Mouse (Mus musculus) left cerebral cortex, adult 2 months (tissue): ENCODE results near the gene Olfml2b. TPM values are rescaled to one million over a fixed set of nuclear protein-coding genes. Genes with fewer than 3 reads are reported as not detected.

Source experiments
- DNase-seq, 2 experiments: peaks; one replicate each; pipeline ENCODE4 v3.0.0; 2021 to 2022; ENCODE audit warnings: low spot score in 2 of 2, mixed read lengths in 1 of 2; ENCODE audit errors: extremely low spot score in 1 of 2
- H3K27ac ChIP-seq: fragments of 200-600 bp; 2 replicates; pipeline ENCODE4 v1.8.1; 2022
- H3K4me3 ChIP-seq: fragments of 200-600 bp; 2 replicates; pipeline ENCODE4 v1.8.1; 2022
- CTCF ChIP-seq: fragments of 200-600 bp; IDR thresholded peaks from 2 replicates; pipeline ENCODE4 v1.8.1; 2022; ENCODE audit warnings: antibody characterized with exemption, mild to moderate bottlenecking, moderate library complexity
- intact Hi-C: fragments of 180-260 bp; cut with DNase I; formaldehyde crosslinking; loops from one replicate; pipeline ENCODE4 v1.15.1; 2025
- total RNA-seq, 2 experiments: library from RNA; stranded (reverse); gene quantifications; 2 replicates each; pipeline ENCODE4 v1.2.3; 2021

The Olfml2b gene
- total RNA-seq, 2 experiments from 2014 or later, result 2.9 to 3.2 TPM

DNA sequence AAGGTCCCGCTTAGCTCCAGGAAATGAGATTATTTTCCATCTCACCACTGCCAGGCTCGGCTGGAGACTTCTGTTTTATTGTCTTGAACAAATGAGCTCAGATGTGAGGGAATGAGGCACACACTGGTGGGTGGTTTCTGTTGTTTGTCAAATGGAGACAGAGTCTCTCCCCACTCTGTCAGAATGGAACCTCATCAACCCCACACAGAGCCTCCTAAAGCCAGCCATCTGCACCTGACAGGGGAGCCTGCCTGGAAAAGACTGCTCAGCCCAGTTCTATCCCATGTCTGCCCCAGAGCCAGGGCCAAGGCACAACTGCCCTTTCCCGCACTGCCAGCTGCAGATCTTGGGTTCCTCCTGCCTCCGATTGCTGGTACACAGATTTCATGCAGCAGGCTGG lies 34.5 kb downstream of the Olfml2b start:
- H3K4me3 ChIP-seq, result no peak overlapping the region
- no peak for TF ChIP-seq CTCF
- no peak for DNase-seq
- intact Hi-C loops, result no loop called here
- no peak overlapping the region for H3K27ac ChIP-seq

- DNase-seq, result no peak
- Histone ChIP-seq H3K27ac (no peak overlapping the region), H3K4me3 (no peak overlapping the region)
- intact Hi-C loops, result no loop called here
- TF ChIP-seq CTCF, result no peak
Measured at GRCm38 (mm10) chr1:170679624-170680023, 35.3 kb downstream of the Olfml2b start.

- no peak for TF ChIP-seq CTCF
- intact Hi-C loops, result no loop called here
- Histone ChIP-seq H3K4me3 (no peak overlapping the region), H3K27ac (no peak overlapping the region)
- no peak for DNase-seq
Measured at GRCm38 (mm10) chr1:170683863-170684262, 39.5 kb downstream of the Olfml2b start.

DNA sequence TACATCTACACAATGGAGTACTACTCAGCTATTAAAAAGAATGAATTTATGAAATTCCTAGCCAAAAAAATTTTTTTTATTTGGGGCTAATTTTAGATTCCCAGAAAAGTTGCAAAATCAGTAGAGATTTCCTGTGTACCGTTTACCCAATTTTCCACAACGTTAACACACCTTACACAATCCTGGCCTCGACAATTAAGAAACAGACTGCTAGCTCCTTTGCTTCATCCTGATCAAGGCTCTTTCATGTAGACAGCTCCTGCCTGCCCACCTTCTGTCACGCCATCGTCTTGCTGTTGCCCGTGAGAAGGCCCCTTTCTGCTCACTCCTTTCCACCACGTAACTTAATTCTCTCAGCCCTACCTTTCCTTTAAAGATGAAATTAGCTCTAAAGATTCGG lies 45.4 kb downstream of the Olfml2b start:
- no peak overlapping the region for H3K4me3 ChIP-seq
- intact Hi-C loops, result no loop called here
- H3K27ac ChIP-seq, result no peak overlapping the region
- no peak for TF ChIP-seq CTCF
- DNase-seq, result no peak

- intact Hi-C loops, result no loop called here
Measured at GRCm38 (mm10) chr1:170691301-170691700, 47.0 kb downstream of the Olfml2b start.

DNA sequence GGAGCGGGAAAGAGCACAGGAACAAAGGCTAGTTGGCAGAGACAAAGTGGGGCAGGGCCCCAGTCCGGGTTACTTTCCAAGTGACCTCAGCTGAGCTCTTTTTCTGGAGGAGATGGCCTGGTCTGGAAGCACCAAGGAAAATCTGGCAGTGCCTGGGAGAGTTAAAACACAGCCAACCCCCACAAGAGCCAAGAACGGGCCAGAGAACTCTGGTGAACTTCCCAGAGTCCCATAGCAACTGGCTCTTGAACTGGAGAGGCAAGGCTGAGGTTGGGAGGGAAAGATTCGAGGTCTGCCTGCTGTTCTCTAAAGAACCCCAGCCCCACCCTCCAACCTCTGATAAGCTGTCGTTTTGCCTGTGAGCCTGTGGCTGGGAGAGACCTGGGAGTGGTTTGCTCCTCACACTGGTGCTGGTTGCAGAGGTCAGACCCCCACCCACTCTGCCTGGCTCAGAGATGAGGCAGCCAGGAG lies 50.5 kb downstream of the Olfml2b start:
- intact Hi-C loops, result no loop called here
- no peak overlapping the region for H3K27ac ChIP-seq

More at GRCm38 (mm10) chr1:170691301-170691700, 47.0 kb downstream of the Olfml2b start:
- H3K4me3 ChIP-seq, result no peak overlapping the region
- DNase-seq, result no peak
- no peak for TF ChIP-seq CTCF
- no peak overlapping the region for H3K27ac ChIP-seq

DNA sequence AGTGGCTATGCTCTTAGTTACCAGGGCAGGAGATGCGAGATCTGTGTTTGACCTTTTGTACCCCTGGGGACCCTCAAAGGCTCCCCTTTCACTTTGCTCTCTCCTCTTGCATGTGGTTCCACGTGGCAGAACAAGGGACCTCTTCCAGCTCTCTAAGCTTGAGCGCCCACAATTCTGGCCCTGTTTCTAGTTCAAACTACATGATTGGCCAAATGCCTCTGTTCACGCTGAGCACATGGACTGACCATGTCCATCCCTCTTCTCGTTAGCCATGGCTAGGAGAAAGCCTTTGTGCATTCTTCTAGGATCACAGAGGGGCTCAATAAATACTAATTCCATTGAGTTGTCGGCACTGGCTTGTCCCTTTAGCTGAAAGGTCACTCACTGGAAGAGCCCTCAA lies 51.0 kb downstream of the Olfml2b start:
- Histone ChIP-seq H3K27ac (no peak overlapping the region), H3K4me3 (no peak overlapping the region)
- no peak for TF ChIP-seq CTCF
- DNase-seq, result no peak
- intact Hi-C loops, result no loop called here

More for the DNA sequence above, 50.5 kb downstream of the Olfml2b start:
- no peak for TF ChIP-seq CTCF
- H3K4me3 ChIP-seq, result no peak overlapping the region
- no peak for DNase-seq

- no peak overlapping the region for H3K4me3 ChIP-seq
- no peak for DNase-seq
- intact Hi-C loops, result no loop called here
- no peak overlapping the region for H3K27ac ChIP-seq
- no peak for TF ChIP-seq CTCF
Measured at GRCm38 (mm10) chr1:170696996-170697395, 52.7 kb downstream of the Olfml2b start.

DNA sequence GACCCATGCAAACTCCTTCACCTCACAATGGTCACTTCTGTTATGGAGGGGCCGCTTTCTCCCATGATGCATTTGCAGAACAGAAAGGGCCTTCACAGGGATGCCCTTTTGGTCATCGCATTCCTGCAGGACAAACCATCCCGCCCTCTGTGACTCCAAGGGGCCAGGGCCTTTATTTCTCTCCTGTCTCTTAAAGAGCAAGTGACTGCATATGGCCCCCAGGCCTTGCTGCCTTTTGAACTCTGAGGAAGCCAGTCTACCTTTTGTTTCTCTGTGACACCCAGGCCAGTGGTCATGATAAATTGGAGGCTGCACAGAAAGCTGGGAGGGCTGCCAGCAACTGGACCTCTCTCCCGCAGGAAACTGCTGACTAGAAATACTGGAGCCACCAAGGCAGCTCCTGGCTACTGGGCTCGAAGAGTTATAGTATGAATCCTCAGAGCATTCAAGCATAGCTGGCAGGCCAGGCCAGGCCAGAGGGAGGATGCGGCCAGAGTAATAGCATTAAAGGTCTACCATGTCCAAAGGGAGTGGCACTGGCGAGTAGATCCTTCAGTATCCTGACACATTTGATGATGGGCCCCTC lies 53.5 kb downstream of the Olfml2b start:
- DNase-seq, result no peak
- intact Hi-C loops, result no loop called here
- Histone ChIP-seq H3K4me3 (no peak overlapping the region), H3K27ac (no peak overlapping the region)
- no peak for TF ChIP-seq CTCF

DNA sequence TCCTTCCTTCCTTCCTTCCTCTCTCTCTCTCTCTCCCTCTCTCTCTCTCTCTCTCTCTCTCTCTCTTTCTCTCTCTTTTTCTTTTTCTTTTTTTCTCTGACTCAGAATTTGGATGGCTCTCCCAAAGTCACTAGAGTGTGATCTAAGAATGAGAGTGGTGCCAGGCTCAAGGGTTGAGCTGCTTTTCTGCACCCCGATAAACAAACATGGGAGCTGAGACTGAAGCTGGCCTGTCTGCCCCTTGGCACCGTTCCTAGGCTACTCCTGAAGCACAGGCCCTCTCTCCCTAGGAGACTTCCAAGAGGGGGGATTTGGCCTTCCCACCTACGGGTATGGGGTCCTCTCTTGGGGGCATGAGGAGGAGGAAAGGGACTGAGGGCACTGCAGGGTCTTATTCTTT lies 54.4 kb downstream of the Olfml2b start:
- Histone ChIP-seq H3K27ac (no peak overlapping the region), H3K4me3 (no peak overlapping the region)
- intact Hi-C loops, result no loop called here
- no peak for DNase-seq
- TF ChIP-seq CTCF, result no peak

DNA sequence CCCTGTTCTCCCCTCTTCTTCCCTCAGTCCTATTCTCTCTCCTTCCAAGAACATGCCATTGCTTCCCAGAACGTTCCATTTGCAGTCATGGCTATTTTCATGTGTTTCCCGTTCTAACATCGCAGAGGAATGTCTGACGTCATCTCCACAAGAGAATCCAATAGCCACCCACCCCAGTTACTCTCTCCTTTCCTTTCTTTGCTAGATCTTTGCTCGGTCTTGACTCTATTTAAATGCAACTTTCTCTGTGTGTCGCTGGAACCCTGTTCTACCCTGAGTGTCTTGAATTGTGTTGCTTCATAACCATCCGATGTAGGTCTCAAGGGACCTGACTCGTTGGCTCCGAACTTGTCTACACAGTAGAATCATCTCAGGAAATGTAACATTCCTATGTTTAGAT lies 55.2 kb downstream of the Olfml2b start:
- Histone ChIP-seq H3K4me3 (no peak overlapping the region), H3K27ac (no peak overlapping the region)
- intact Hi-C loops, result no loop called here
- no peak for DNase-seq
- TF ChIP-seq CTCF, result no peak

GRCm38 (mm10) chr1:170700496-170701027 lies 56.2 kb downstream of the Olfml2b start:
- Histone ChIP-seq H3K27ac (no peak overlapping the region), H3K4me3 (no peak overlapping the region)
- no peak for DNase-seq
- TF ChIP-seq CTCF, result no peak
- intact Hi-C loops, result no loop called here

DNA sequence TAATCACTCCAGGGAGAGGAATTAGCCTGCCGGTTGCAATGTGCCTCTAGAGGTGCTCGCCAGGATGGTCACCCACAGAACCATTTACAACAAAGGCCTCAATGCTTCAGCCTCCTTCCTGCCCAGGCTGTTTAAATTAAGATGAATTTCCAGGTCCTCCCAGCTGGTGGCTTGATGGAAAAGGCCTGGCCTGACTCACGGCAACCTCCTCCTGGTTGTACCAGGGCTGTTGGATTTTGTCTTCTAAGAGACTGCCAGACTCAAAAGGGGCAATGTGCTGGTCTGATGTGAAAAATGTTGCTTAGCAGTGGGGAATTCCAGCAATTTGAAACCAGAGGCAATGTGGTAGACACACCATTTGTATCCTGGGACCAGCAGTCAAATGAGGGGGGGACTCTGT lies 56.8 kb downstream of the Olfml2b start:
- intact Hi-C loops, result no loop called here
- DNase-seq, result no peak
- H3K4me3 ChIP-seq, result no peak overlapping the region
- H3K27ac ChIP-seq, result no peak overlapping the region
- no peak for TF ChIP-seq CTCF
